Mouse (Mus musculus) olfactory bulb, adult 2 months (tissue): ENCODE results near the gene Tfeb.
A peak's percentile ranks its signal among the peaks of the same experiment; 100 is the strongest.

Experiments
- CTCF ChIP-seq: fragments of 200-500 bp; IDR thresholded peaks from 2 replicates; pipeline ENCODE4 v1.5.1; 2012; ENCODE audit warnings: low read depth, mild to moderate bottlenecking, low read length, moderate library complexity; ENCODE audit not compliant: insufficient read depth
- POLR2A ChIP-seq: fragments of 200-500 bp; IDR thresholded peaks from 2 replicates; pipeline ENCODE4 v1.6.1; 2012; ENCODE audit warnings: mild to moderate bottlenecking, low read depth, low read length, moderate library complexity; ENCODE audit not compliant: insufficient read depth

DNA sequence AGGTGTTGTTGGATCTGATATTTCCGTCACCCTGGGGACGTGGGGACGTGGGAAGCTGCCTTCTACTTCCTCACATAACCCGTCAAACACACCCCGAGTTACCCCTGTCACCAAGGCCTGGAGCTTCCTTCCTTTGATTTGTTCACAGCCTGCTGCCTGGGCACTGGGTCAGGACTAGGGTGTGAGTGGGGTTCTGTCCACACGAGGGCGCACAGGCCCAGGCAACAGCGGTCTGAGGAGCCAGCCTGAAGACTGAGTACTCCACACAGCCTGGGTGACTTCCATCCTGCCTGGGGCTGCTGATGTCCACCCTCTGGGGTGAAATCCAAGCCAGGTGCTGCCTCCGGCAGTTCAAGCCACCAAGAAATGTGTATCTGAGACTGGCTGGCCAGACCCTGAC, 56.5 kb downstream of the Tfeb start:
- TF ChIP-seq CTCF (peak; percentile 78), POLR2A (no peak)
